Mouse (Mus musculus): Measurements from ENCODE around the gene Tfb2m.

DNA sequence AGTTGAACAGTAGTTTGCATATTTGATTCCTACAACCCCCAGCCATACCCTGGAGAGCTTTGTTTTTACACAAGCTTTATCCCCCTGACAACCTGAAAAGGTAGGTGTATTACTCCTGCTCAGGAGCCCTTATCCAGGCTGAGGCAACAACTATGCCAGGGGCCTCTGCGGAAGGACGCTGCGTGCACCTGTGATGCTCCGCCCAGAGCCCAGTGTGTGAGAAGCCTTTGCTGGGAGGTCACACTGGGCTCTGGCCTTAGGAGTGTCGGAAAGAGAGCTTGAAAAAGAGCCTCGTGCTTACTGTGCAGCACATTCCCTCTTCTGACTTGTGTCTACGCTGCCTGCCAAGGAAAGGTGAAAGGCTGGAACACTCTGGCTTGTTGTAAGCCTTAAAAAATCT lies 6.7 kb upstream of the Tfb2m start:
- TF ChIP-seq CTCF (IDR thresholded peaks at IDR 0.05; ENCODE audit: control insufficient read depth, insufficient read depth, low read length): no peak
- no peak for TF ChIP-seq POLR2A (IDR thresholded peaks at IDR 0.05; ENCODE audit: borderline replicate concordance, control insufficient read depth, low read depth, low read length)

Measured in bone marrow, adult 2 months (tissue).